Mouse (Mus musculus): ENCODE measurements around the gene Chsy1. TPM values are rescaled to one million over a fixed set of nuclear protein-coding genes. Genes with fewer than 3 reads are reported as not detected.

Chsy1 gene
- polyA plus RNA-seq, 1 experiment from 2014 or later: 21.1 TPM

DNA sequence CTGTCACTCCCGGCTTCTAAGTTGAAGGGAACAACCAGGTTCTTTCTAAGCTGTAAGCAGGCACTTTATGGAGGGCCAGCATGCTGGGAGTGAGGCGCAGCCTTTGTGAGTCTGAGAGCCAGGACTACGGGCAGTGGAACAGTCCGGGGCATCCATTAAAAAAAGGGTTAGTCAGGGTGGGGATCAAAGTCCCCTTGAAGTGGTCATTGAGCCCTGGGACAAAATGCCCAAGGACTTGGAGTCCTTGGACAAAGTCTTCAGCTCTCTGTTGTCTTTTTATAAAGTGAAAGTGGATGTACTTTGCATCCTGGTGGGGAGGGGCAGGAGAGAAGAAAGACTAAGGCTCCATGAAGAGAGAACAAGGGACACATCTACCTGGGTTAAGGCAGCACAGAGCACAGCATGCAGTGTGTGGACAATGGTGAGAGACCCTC lies 110.5 kb downstream of the Chsy1 start:
- Histone ChIP-seq H3K4me2 (ENCODE audit: low read depth) (no peak overlapping the region), H3K27me3 (ENCODE audit: control insufficient read depth, insufficient read depth, low read length) (no peaks in the 10 kb centered on the region), H3K27ac (ENCODE audit: low read depth, low read length) (no peak overlapping the region), H3K4me3 (ENCODE audit: low read depth, low read length) (no peak overlapping the region), H3K9me3 (ENCODE audit: control insufficient read depth, low read length) (no peaks in the 10 kb centered on the region), H3K36me3 (ENCODE audit: control insufficient read depth, insufficient read depth, low read length) (no peaks in the 10 kb centered on the region), H3K4me1 (ENCODE audit: control insufficient read depth, insufficient read depth, low read length) (peaks cover 3% of the 10 kb centered on the region; the same call in 1 of the 2 replicates), H3K9ac (ENCODE audit: low read length) (no peak overlapping the region)
- DNase-seq (ENCODE audit: low spot score) (no peak), ATAC-seq (ENCODE audit: insufficient read depth, low FRiP score, low TSS enrichment) (no peak)
- WGBS: 47% methylated on average over 4 of the region's 4 CpGs

DNA sequence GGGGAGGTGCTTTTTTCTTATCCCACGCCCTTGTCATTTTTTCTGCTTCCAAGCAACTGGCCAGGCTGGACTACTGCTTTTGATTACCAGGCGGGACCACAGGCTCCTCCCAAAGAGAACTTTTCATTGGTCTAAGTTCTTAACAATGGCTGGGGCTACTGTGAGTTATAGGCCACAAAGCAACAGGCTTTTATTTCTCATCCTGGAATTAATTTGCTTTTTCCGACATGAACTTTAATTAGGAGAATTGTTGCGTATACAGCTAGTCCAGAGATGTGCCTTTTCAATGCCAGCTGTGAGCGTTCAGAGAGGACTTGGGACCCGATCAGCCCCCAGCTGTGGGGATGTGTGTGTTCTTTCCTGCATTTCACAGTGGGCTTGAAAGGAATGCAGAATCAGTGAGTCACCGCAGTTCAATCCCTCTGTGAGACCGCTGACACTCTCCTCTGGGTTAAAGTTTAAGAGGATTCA lies 113.3 kb downstream of the Chsy1 start:
- Histone ChIP-seq H3K9me3 (ENCODE audit: control insufficient read depth, low read length) (no peaks in the 10 kb centered on the region), H3K9ac (ENCODE audit: low read length) (no peak overlapping the region), H3K4me1 (ENCODE audit: control insufficient read depth, insufficient read depth, low read length) (peaks cover 3% of the 10 kb centered on the region; the same call in 1 of the 2 replicates), H3K4me3 (ENCODE audit: low read depth, low read length) (no peak overlapping the region), H3K4me2 (ENCODE audit: low read depth) (no peak overlapping the region), H3K36me3 (ENCODE audit: control insufficient read depth, insufficient read depth, low read length) (no peaks in the 10 kb centered on the region), H3K27me3 (ENCODE audit: control insufficient read depth, insufficient read depth, low read length) (no peaks in the 10 kb centered on the region), H3K27ac (ENCODE audit: low read depth, low read length) (0 out of 2 replicates have a peak overlapping the region, but pooled peaks have one; percentile 42)
- no peak for ATAC-seq (ENCODE audit: insufficient read depth, low FRiP score, low TSS enrichment)
- 22% methylated on average over 8 of the region's 8 CpGs for WGBS
- DNase-seq (ENCODE audit: low spot score): no peak

Other genes starting within 250 kb of the Chsy1 start
- gene Pcsk6, start 247.8 kb upstream of the Chsy1 start, polyA plus RNA-seq (2014; fragmentation: Nextera tagmentation; extraction: Ambion mirVana): 2.7 and 3.5 TPM in 2 replicates
- gene Gm45213, start 65.9 kb upstream of the Chsy1 start, polyA plus RNA-seq (2014; fragmentation: Nextera tagmentation; extraction: Ambion mirVana): not detected in 2 replicates
- 212 and 239 TPM in 2 replicates for gene Snrpa1, start 50.5 kb upstream of the Chsy1 start, polyA plus RNA-seq (2014; fragmentation: Nextera tagmentation; extraction: Ambion mirVana)
- 88.8 and 98.4 TPM in 2 replicates for gene Selenos, start 29.9 kb upstream of the Chsy1 start, polyA plus RNA-seq (2014; fragmentation: Nextera tagmentation; extraction: Ambion mirVana)

Data from neural tube, embryonic 11.5 days (tissue).